Mouse (Mus musculus): Measurements from ENCODE around the gene Car6. TPM values are rescaled to one million over a fixed set of nuclear protein-coding genes. Genes with fewer than 3 reads are reported as not detected.

Gene Car6
- polyA plus RNA-seq (2016; fragmentation: Nextera tagmentation; extraction: Ambion mirVana) = 0.27 TPM in 1 of 2 replicates, not detected in the other

DNA sequence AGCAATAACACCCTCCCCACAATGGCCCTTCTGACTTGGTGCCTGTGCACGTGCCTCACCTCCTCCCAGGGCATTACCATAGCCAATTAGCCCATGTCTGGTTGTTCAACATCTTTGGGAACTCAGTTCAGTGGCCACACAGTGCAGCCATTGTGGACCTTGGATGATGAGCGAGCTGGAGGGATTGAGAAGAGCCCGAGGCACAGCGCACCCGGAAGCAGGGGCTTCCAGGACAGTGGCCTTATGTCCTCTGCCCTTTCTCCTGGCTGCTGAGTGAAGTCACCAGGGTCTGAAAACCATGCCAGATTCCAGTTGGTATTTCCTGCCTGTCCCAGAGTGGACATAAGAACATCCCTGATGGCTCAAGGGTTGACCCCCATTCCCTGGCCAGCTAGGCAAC lies at the start of gene Car6:
Gene Car6 (minus strand): TSS at position 101 of the 400 bp plus-strand sequence.
- Histone ChIP-seq H3K9me3 (no peaks in the 10 kb centered on the region), H3K27me3 (replicated peaks; ENCODE audit: low read depth, poor library complexity, severe bottlenecking) (0 out of 2 replicates have a peak, but pooled peaks cover 3% of the 10 kb centered on the region), H3K36me3 (replicated peaks) (no peaks in the 10 kb centered on the region), H3K4me1 (peaks cover 26% of the 10 kb centered on the region), H3K4me3 (no peak within 1 kb of the TSS), H3K27ac (replicated peaks) (peak within 1 kb of the TSS; percentile 27)
- WGBS = 33% methylated on average over 5 of the region's 5 CpGs
- DNase-seq (ENCODE audit: low spot score) = peak; percentile 29

DNA sequence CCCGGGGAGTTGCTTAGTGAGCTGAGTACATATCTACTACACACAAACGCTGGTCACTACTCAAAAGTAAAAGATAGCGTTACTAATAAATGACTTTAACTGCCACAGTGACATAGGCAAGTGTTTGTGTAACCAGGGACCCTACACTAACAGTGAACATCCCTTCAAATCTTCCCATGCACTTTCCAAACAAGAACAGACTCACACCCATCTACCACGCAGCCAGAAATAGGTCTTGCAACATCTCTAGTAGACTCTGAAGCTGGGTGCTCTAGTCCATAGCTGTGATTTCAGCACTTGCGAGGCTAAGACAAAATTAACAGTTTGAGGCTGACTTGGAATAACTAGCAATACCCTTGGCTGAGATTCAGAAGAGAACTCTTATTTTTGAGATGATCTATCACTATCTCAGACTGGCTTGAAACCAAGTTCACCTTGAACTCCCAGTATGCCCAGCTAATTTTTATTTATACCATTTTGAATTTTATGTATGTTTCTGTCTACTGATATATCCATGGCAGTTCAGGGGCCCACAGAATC lies 48.7 kb upstream of the Car6 start:
- no peaks in the 10 kb centered on the region for H3K4me1 ChIP-seq
- peaks cover 92% of the 10 kb centered on the region for H3K36me3 ChIP-seq (replicated peaks)
- no peaks in the 10 kb centered on the region for H3K27me3 ChIP-seq (replicated peaks; ENCODE audit: low read depth, poor library complexity, severe bottlenecking)
- no peak overlapping the region for H3K4me3 ChIP-seq
- WGBS = 85% methylated on average over 5 of the region's 5 CpGs
- no peak overlapping the region for H3K27ac ChIP-seq (replicated peaks)
- H3K9me3 ChIP-seq = no peaks in the 10 kb centered on the region
- no peak for DNase-seq (ENCODE audit: low spot score)

DNA sequence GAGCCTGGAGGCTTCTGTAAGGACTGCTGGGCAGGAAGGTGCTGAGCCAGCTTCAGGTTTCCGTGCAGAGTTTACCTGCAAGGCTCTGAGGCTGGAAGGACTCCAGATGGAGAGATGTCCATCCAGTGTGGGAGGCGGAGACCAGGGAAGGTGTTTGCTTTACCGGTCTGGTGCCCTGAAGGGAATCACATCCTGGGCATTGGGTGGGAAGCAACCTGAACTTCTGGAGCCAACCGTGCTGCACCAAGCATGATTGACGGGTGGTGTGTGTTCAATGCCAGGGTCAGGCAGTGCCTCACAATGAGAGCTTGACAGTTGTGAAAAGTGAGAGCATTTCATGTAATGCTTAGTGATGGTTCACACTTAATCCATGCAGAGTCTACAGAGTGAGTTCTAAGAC lies 47.8 kb upstream of the Car6 start:
- H3K4me1 ChIP-seq = no peaks in the 10 kb centered on the region
- DNase-seq (ENCODE audit: low spot score) = no peak
- H3K27me3 ChIP-seq (replicated peaks; ENCODE audit: low read depth, poor library complexity, severe bottlenecking) = no peaks in the 10 kb centered on the region
- H3K4me3 ChIP-seq = no peak overlapping the region
- H3K36me3 ChIP-seq (replicated peaks) = peaks cover 95% of the 10 kb centered on the region
- 86% methylated on average over 5 of the region's 5 CpGs for WGBS
- no peak overlapping the region for H3K27ac ChIP-seq (replicated peaks)
- no peaks in the 10 kb centered on the region for H3K9me3 ChIP-seq

DNA sequence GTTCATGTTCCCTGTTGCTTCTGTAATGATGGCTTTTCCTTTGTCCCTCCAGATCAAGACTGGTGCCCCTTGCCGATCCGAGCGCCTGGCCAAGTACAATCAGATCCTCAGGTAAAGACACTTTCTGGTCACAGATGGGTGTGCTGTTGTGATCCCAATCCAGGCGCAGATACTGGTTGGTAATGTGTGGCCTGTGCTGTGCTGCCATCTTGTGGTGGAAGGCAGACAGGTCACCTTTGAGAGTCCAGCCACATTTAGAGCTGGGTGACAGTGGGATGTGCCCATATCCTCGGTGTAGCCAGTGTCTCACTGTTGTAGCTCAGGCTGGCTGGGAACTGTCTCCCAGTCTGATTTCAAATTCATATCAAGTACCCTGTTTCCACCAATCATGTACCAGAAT lies 46.9 kb upstream of the Car6 start:
- Histone ChIP-seq H3K27ac (replicated peaks) (no peak overlapping the region), H3K9me3 (no peaks in the 10 kb centered on the region), H3K27me3 (replicated peaks; ENCODE audit: low read depth, poor library complexity, severe bottlenecking) (no peaks in the 10 kb centered on the region), H3K4me3 (no peak overlapping the region), H3K4me1 (peaks cover 3% of the 10 kb centered on the region; the same call in 1 of the 2 replicates), H3K36me3 (replicated peaks) (peaks cover 99% of the 10 kb centered on the region)
- DNase-seq (ENCODE audit: low spot score) = peak; percentile 72
- 69% methylated on average over 5 of the region's 5 CpGs for WGBS

DNA sequence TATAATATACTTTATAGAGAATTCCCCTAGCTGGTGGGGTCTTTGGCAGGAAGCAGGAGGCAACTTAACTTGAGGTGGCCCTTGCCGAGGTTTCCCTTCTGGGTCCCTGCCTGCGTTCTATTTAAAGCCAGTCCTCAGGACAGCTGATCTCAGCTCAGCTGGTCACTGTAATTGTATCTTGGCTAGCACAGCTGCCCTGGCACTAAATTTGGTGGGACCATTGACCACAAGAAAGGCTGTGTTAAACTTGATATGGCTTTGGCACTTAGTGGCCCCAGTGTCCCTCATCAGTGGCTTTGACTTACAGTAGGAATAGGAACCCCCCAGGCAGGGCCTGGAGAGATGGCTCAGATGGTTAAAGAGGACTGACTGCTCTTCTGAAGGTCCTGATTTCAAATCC lies 44.7 kb upstream of the Car6 start:
- no peaks in the 10 kb centered on the region for H3K27me3 ChIP-seq (replicated peaks; ENCODE audit: low read depth, poor library complexity, severe bottlenecking)
- WGBS = 76% methylated on average over 2 of the region's 2 CpGs
- no peak for DNase-seq (ENCODE audit: low spot score)
- no peak overlapping the region for H3K27ac ChIP-seq (replicated peaks)
- H3K4me1 ChIP-seq = peaks cover 20% of the 10 kb centered on the region
- peaks cover 100% of the 10 kb centered on the region for H3K36me3 ChIP-seq (replicated peaks)
- H3K9me3 ChIP-seq = no peaks in the 10 kb centered on the region
- no peak overlapping the region for H3K4me3 ChIP-seq

DNA sequence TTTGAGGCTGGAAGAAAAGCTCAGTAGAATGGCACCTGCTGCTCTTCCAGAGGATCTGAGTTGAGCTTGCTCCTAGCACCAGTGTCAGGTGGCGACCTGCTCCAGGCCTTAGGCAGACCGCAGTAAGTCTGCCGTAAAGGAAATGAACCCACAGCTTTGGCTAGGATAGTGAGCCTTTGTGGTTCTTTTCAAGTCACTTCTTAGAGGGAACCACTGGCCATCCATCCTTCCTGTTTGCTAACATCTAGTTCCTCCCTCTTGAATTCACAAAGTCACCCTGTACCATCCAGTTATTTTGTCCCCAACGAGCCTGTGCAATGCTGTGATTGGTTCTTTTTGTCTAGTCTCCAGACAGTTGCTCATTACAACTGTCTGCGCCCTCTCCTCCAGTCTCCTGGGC lies 41.6 kb upstream of the Car6 start:
- peaks cover 90% of the 10 kb centered on the region for H3K36me3 ChIP-seq (replicated peaks)
- H3K27me3 ChIP-seq (replicated peaks; ENCODE audit: low read depth, poor library complexity, severe bottlenecking) = no peaks in the 10 kb centered on the region
- no peaks in the 10 kb centered on the region for H3K9me3 ChIP-seq
- H3K4me1 ChIP-seq = peaks cover 42% of the 10 kb centered on the region
- DNase-seq (ENCODE audit: low spot score) = no peak
- H3K27ac ChIP-seq (replicated peaks) = no peak overlapping the region
- 85% methylated on average over 5 of the region's 5 CpGs for WGBS
- H3K4me3 ChIP-seq = no peak overlapping the region

DNA sequence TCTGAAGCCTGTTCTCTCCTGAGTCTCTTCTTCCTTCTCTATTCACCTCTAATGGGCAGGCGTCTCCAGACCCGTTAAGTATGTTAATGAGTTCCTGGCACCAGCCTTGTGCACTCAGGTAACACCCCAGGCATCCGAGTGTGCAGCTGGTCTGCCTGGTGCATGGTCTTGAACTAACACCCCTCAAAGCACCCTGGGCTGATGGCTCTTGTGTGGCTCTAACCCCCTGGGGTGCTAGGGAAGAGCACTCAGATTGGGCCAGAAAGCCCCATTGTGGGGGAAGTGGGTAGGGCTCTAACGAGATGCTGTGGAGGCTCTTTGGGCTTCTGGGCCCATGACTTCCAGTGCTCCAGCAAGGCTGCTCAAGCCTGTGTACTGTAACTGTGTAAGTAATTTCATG lies 40.6 kb upstream of the Car6 start:
- Histone ChIP-seq H3K27ac (replicated peaks) (no peak overlapping the region), H3K4me1 (peaks cover 45% of the 10 kb centered on the region), H3K27me3 (replicated peaks; ENCODE audit: low read depth, poor library complexity, severe bottlenecking) (no peaks in the 10 kb centered on the region), H3K9me3 (no peaks in the 10 kb centered on the region), H3K36me3 (replicated peaks) (peaks cover 79% of the 10 kb centered on the region), H3K4me3 (peak overlapping the region; percentile 18; the same call in 1 of the 2 replicates)
- no peak for DNase-seq (ENCODE audit: low spot score)
- WGBS = 75% methylated on average over 4 of the region's 4 CpGs

DNA sequence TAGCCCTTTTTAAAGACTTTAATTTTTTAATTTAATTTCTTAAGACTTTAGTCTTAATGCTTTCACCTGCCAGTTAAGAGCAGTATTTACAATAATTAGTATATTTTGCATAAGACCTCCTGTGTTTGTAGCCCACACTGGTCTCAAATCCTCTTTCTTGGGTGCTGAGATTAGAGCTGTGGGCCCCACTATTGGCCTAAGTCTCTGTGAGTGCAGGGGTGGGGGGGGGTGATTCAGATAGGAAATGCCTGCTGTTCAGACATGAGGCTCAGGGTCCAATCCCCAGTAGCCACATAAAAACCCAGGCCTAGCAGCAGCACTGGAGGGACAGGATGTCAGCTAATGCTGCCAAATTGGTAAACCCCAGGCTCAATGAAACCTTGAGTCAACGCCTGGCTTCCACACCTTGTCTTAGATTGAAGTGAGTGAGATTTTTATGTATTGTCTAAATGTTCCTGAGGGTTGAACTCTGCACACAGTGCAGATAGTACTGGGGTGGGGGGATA lies 39.3 kb upstream of the Car6 start:
- Histone ChIP-seq H3K4me3 (peak overlapping the region; percentile 95), H3K27me3 (replicated peaks; ENCODE audit: low read depth, poor library complexity, severe bottlenecking) (no peaks in the 10 kb centered on the region), H3K36me3 (replicated peaks) (peaks cover 66% of the 10 kb centered on the region), H3K9me3 (no peaks in the 10 kb centered on the region), H3K27ac (replicated peaks) (no peak overlapping the region), H3K4me1 (peaks cover 55% of the 10 kb centered on the region)
- WGBS = 88% methylated on average over 1 of the region's 1 CpGs
- no peak for DNase-seq (ENCODE audit: low spot score)

DNA sequence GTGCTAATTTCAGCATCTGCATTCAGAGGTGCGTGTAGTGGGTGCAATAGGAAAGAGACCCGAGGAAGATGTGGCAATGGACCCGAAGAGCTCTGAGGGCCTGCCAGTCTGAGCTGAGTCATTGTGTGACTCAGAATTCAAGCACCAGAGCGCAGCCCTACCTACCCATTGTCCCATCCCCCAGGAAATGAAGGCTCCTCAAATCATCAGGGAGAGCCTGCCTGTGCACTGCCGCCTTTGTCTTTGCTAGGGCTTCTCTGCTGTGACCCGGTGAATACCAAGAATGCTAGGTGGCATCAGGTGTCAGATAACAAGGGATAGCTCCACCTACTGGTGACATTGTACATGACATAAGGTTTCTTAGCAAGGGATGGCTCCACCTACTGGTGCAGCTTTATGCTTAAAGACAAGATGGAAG lies 38.8 kb upstream of the Car6 start:
- H3K27me3 ChIP-seq (replicated peaks; ENCODE audit: low read depth, poor library complexity, severe bottlenecking) = no peaks in the 10 kb centered on the region
- H3K36me3 ChIP-seq (replicated peaks) = peaks cover 62% of the 10 kb centered on the region
- no peaks in the 10 kb centered on the region for H3K9me3 ChIP-seq
- peak overlapping the region; percentile 100 for H3K27ac ChIP-seq (replicated peaks)
- peak; percentile 85 for DNase-seq (ENCODE audit: low spot score)
- peak overlapping the region; percentile 95 for H3K4me3 ChIP-seq
- 3% methylated on average over 6 of the region's 6 CpGs for WGBS
- H3K4me1 ChIP-seq = peaks cover 60% of the 10 kb centered on the region

DNA sequence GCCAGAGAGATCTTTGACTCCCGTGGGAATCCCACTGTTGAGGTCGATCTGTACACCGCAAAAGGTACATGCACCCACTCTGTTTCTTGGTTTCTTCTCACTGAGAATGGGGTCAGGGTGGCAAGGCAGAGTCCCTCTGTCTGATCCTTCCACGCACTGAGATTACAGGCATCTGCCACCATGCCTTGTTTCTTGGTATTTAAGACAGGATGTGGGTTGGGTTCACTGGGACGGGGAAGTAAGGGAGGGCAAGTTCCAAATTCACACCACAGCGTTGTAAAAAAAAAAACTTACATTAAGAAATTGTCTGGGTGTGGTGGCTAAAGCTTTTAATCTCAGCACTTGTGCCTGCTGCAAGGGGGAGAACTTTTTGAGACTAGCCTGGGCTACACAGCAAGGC lies 38.4 kb upstream of the Car6 start:
- 36% methylated on average over 6 of the region's 6 CpGs for WGBS
- no peaks in the 10 kb centered on the region for H3K27me3 ChIP-seq (replicated peaks; ENCODE audit: low read depth, poor library complexity, severe bottlenecking)
- peaks cover 64% of the 10 kb centered on the region for H3K4me1 ChIP-seq
- H3K27ac ChIP-seq (replicated peaks) = peak overlapping the region; percentile 100
- no peaks in the 10 kb centered on the region for H3K9me3 ChIP-seq
- H3K4me3 ChIP-seq = peak overlapping the region; percentile 95
- H3K36me3 ChIP-seq (replicated peaks) = peaks cover 57% of the 10 kb centered on the region
- no peak for DNase-seq (ENCODE audit: low spot score)

DNA sequence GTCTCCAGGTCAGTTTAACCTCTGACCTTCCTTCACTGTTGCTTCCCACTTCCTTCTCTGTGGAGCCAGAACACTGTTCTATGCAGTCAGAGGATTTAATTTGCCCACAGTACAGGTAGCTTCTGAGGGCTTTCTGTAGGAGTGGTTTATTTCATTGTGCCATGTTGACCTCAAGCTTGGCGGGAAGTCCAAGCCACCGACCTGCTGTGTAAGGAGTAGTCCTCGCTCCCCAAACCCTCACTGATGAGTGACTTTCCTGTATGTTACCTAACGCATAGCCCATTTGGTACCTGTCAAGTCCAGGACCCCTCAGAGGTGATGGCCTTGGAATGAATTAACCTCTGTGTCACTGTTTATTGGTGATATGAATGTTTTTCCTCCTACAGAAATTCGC lies 38.0 kb upstream of the Car6 start:
- no peak for DNase-seq (ENCODE audit: low spot score)
- no peaks in the 10 kb centered on the region for H3K27me3 ChIP-seq (replicated peaks; ENCODE audit: low read depth, poor library complexity, severe bottlenecking)
- H3K4me3 ChIP-seq = peak overlapping the region; percentile 95
- H3K4me1 ChIP-seq = peaks cover 68% of the 10 kb centered on the region
- H3K36me3 ChIP-seq (replicated peaks) = peaks cover 53% of the 10 kb centered on the region
- WGBS = 16% methylated on average over 5 of the region's 5 CpGs
- H3K9me3 ChIP-seq = no peaks in the 10 kb centered on the region
- peak overlapping the region; percentile 100 for H3K27ac ChIP-seq (replicated peaks)

DNA sequence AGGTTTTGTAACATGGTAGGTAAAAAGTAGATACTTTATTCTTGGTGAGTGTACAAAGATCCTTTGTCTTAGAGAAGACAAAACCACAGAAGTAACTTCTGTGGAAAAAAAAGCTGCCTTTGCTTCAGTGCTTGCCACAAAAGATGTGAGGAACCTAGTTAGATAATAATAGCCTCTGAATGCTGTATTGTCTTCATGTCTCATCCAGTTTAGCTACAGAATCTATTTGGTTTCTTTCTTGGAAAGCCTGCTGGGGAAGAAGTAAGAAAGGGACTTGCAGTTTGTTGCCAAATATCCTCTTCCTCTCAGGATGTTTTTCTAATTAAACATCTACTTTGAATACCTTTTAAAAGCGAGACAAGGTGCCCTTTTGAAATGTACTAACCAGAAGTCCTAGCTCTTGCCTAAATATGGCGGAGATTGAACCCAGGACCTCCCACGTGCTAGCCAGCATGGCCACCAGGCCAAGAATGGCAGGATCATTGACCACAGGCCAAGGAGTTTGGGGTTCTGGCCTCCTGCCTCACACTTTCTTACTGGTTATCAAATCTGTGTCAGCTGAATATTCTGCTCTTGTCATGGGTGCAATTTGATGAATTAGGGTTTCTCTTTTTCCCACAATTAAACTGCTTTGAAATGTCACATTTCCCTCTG lies 37.4 kb upstream of the Car6 start:
- Histone ChIP-seq H3K27ac (replicated peaks) (peak overlapping the region; percentile 100), H3K9me3 (no peaks in the 10 kb centered on the region), H3K4me1 (peaks cover 68% of the 10 kb centered on the region), H3K4me3 (peak overlapping the region; percentile 95), H3K27me3 (replicated peaks; ENCODE audit: low read depth, poor library complexity, severe bottlenecking) (no peaks in the 10 kb centered on the region), H3K36me3 (replicated peaks) (peaks cover 48% of the 10 kb centered on the region)
- 2% methylated on average over 3 of the region's 3 CpGs for WGBS
- peak; percentile 62 for DNase-seq (ENCODE audit: low spot score)

All from embryonic facial prominence, embryonic 10.5 days (tissue).